ENCODE assay signal across 35 mouse cellular contexts in the genomic region with DNA sequence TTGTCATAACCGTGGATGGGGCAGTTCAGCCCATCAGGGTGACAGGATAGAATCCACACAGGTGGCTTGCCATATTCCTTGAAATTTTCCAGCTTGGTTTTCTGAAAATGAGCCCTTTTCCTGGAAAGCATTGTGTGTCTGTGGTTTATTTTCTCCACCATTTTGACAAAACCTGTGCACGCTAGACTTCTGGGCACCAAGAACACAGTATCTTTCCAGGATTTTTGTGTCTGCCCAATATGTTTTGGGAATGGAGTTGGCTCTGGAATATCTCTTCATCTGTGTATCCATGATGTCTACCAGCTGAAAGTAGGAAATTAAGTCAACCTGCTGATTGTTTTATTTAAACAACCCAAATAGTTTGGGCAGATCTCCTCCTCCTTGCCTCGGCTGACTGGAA.
"Had no signal": no experiment of that assay in that cellular context is flagged by ENCODE, and none has a peak within 500 bp of the region (broad histone marks: within the 10 kb centered on the region; RNA-seq: fewer than 3 reads in every experiment).

No protein-coding gene starts in this region.

- H3K27me3 ChIP-seq: heart, embryonic 12.5 days; heart, embryonic 13.5 days; heart, embryonic 15.5 days; hindbrain, embryonic 12.5 days; hindbrain, embryonic 13.5 days; hindbrain, embryonic 15.5 days; intestine, embryonic 15.5 days; kidney, embryonic 15.5 days had no signal

- H3K36me3 ChIP-seq: heart, embryonic 12.5 days; heart, embryonic 13.5 days; heart, embryonic 15.5 days; hindbrain, embryonic 10.5 days; hindbrain, embryonic 12.5 days; hindbrain, embryonic 13.5 days; hindbrain, embryonic 15.5 days; intestine, embryonic 15.5 days; kidney, embryonic 15.5 days had no signal

- H3K4me3 ChIP-seq: heart, embryonic 12.5 days; heart, embryonic 13.5 days; heart, embryonic 15.5 days; hindbrain, embryonic 10.5 days; hindbrain, embryonic 12.5 days; hindbrain, embryonic 13.5 days; hindbrain, embryonic 15.5 days; intestine, embryonic 15.5 days; kidney, embryonic 15.5 days; layer of hippocampus, adult 2 months; left cerebral cortex, adult 2 months had no signal

- H3K4me2 ChIP-seq: heart, embryonic 11.5 days; heart, embryonic 12.5 days; heart, embryonic 13.5 days; heart, embryonic 15.5 days; hindbrain, embryonic 12.5 days; hindbrain, embryonic 13.5 days; hindbrain, embryonic 14.5 days; hindbrain, embryonic 15.5 days; intestine, embryonic 15.5 days; kidney, embryonic 15.5 days had no signal

- H3K4me1 ChIP-seq: heart, embryonic 12.5 days; heart, embryonic 13.5 days; heart, embryonic 15.5 days; hindbrain, embryonic 10.5 days; hindbrain, embryonic 12.5 days; hindbrain, embryonic 13.5 days; hindbrain, embryonic 15.5 days; intestine, embryonic 15.5 days; kidney, embryonic 15.5 days had no signal

- H3K9ac ChIP-seq: heart, embryonic 12.5 days; heart, embryonic 13.5 days; heart, embryonic 15.5 days; hindbrain, embryonic 12.5 days; hindbrain, embryonic 13.5 days; hindbrain, embryonic 14.5 days; hindbrain, embryonic 15.5 days; intestine, embryonic 15.5 days; kidney, embryonic 15.5 days had no signal

- H3K27ac ChIP-seq: heart, embryonic 13.5 days; heart, embryonic 15.5 days; hindbrain, embryonic 10.5 days; hindbrain, embryonic 12.5 days; hindbrain, embryonic 13.5 days; hindbrain, embryonic 14.5 days; hindbrain, embryonic 15.5 days; hindbrain, postnatal 0 days; intestine, embryonic 15.5 days; kidney, embryonic 15.5 days; kidney, postnatal 0 days; layer of hippocampus, adult 2 months; left cerebral cortex, adult 2 months had no signal

- H3K9me3 ChIP-seq: heart, embryonic 12.5 days; heart, embryonic 13.5 days; heart, embryonic 15.5 days; hindbrain, embryonic 10.5 days; hindbrain, embryonic 12.5 days; hindbrain, embryonic 13.5 days; hindbrain, embryonic 15.5 days; intestine, embryonic 15.5 days; kidney, embryonic 15.5 days had no signal

- ATAC-seq: hindbrain, embryonic 16.5 days; hindbrain, postnatal 0 days; inflammation-experienced regulatory T-cells, adult 6 months; intestine, embryonic 15.5 days; intestine, embryonic 16.5 days; intestine, postnatal 0 days had no signal

- DNase-seq: heart, postnatal 10 days; heart, postnatal 14 days; heart, postnatal 36 days; heart, postnatal 4 days; kidney, adult 11 months; kidney, adult 18-20 months; kidney, adult 2 months; kidney, adult 8-10 months; kidney, adult 9 months; kidney, postnatal 10 days; kidney, postnatal 14 days; kidney, postnatal 25 days; kidney, postnatal 36 days; kidney, postnatal 4 days; layer of hippocampus, adult 9-11 months; layer of hippocampus, postnatal 36 days had no signal
